Mouse (Mus musculus) embryo, embryonic 10 days (tissue): Measurements from ENCODE around the gene Tmc6.
A peak's percentile ranks its signal among the peaks of the same experiment; 100 is the strongest.

ENCODE experiments used
- DNase-seq: peaks from one replicate; pipeline ENCODE4 v3.0.0-alpha.2; 2015; ENCODE audit warnings: low spot score

The Tmc6 gene

GRCm38 (mm10) chr11:117755891-117756290 is 26.1 kb downstream of the Tmc6 start:
- no peak for DNase-seq

DNA sequence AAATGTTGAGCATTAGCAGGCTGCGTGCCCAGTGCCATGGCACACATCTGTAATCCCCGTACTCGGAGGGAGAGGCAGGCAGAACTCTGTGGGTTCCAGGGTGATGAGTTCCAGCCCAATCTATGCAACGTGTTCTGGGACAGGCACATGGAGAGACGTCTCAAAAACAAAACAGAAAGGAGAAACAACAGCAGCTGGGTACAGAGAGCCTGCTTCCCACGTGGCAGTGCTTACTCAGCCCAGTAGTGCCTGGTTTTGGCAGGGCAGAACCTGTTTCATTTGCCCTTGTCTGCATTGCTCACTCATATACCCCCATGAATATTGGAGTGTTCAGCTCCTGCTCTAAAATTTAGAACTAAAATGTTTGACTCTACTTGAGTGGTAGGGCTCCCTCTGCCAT is 30.5 kb downstream of the Tmc6 start:
- DNase-seq, result no peak

DNA sequence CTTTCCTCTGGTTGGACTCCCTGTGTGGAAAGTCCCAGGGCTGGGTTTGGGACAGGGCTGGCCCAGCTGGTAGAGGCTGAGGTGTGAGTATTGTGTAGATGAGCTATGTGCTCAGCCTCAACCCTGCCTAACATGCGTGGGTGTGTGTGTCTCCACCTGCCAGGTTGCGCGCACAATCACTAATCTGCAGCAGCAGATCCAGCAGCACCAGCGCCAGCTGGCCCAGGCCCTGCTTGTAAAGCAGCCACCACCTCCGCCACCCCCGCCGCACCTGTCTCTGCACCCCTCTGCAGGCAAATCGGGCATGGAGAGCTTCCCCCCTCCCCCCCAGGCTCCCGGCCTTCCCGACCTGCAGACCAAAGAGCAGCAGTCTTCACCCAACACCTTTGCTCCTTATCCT is 32.6 kb downstream of the Tmc6 start:
- DNase-seq, result no peak

- DNase-seq, result no peak
These were observed 33.4 kb downstream of the Tmc6 start for GRCm38 (mm10) chr11:117748628-117749027.

- DNase-seq, result peak; percentile 42
These were observed 38.5 kb downstream of the Tmc6 start for GRCm38 (mm10) chr11:117743454-117744030.

- no peak for DNase-seq
These were observed 39.3 kb downstream of the Tmc6 start for GRCm38 (mm10) chr11:117742715-117743114.

- no peak for DNase-seq
These were observed 39.8 kb downstream of the Tmc6 start for GRCm38 (mm10) chr11:117742243-117742642.

GRCm38 (mm10) chr11:117741128-117741527 is 40.9 kb downstream of the Tmc6 start:
- no peak for DNase-seq

GRCm38 (mm10) chr11:117738123-117738522 is 43.9 kb downstream of the Tmc6 start:
- no peak for DNase-seq

DNA sequence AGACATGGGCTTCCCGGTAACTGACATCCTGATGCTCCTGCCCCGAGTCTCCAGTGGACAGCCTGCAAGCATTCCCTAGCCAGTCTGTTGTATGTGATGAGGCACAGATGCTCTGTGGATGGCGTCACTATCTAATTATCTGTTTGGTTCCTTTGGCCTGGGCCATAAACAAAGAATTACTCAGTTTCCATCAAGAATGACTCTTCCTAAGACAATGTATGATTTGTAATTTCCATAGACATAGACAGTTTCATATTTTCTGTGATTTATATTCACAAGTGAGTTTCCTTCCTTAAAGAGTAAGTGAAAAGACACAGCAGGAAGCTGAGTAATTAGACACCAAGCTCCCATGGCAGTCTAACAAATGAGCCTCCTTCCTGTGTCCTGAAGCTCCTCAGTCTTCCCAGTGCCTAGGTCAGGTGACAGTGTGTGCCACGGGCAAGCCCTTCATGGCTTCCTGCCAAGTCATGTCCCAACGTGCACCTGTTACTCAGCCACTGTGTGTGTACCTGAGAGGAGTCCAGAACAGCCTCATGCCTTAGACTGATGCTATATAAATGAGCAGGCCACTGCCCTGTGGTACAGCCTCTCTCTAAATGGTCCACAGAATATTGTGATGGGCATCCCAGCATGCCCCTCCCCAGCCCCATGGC is 45.8 kb downstream of the Tmc6 start:
- DNase-seq, result peak; percentile 19

GRCm38 (mm10) chr11:117731470-117731869 is 50.5 kb downstream of the Tmc6 start:
- no peak for DNase-seq

GRCm38 (mm10) chr11:117730490-117730838 is 51.5 kb downstream of the Tmc6 start:
- DNase-seq, result no peak

DNA sequence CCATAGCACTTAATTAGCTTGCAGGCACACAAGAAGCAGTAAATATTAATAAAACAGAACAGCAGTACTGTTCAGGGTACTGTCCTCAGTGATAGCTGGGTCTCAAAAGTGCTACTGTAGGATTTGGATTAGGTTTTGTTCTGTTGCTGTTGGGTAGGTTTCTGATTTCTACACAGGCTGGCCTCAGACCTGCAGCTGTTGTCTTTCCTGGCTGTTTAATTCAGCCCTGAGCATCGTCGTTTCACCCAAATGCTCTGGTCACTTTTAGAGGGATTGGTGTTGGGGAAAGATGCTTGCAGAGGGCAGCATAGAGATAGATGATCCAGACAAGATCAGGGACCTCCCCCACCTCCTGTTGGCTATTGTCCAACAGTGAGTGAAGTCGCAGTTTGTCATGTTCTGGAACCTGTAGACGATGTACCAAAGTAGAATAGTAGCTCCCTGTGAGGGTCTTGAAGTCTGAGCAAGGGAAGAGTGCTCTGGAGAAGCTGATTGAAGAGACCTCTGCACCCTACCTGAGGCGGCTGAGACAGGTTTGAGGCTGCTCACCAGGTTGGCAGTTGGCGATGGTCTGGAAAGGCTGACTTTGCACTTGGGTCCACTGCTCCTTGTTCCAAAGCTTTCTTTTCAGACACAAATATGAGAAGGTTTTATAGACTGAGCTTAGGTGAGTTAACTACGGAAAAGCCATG is 52.1 kb downstream of the Tmc6 start:
- no peak for DNase-seq

GRCm38 (mm10) chr11:117729341-117729740 is 52.7 kb downstream of the Tmc6 start:
- no peak for DNase-seq

DNA sequence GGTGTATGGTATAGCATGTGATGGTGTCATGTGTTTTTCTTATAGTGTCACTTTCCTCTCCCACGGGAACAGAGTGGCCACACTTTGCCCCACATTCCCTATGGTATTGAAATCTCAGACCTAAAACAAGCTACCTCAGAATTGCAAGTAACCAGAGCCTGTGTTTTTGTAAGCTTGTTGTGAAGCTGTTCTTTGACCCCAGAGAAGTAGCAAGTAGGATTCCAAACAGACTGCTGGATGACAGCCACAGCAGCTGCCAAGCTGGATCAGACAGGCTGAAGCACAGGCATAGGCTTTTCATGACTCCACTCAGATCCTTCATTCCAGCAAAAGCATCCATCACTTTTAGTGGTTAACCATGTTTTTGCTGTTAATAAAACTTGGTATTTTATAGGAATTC is 53.2 kb downstream of the Tmc6 start:
- no peak for DNase-seq

DNA sequence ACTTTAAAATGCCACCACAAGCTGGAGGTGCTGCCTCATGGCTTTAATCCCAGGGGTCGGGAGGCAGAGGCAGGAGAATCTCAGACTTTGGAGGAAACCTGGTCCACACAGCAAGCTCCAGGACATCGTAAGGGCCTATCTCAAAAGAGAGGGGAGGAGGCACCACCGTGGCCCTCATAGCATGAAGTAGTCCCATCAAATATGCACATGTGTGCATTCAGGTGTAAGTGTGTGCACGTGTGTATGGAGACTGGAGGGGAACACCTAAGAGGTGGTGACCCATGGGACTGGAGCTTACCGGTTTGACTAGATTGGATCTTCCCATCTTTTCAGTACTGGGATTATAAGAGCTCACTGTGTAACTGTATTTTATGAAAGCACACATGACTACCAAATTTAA is 53.8 kb downstream of the Tmc6 start:
- no peak for DNase-seq

- DNase-seq, result no peak
These were observed 55.0 kb downstream of the Tmc6 start for GRCm38 (mm10) chr11:117727031-117727430.

DNA sequence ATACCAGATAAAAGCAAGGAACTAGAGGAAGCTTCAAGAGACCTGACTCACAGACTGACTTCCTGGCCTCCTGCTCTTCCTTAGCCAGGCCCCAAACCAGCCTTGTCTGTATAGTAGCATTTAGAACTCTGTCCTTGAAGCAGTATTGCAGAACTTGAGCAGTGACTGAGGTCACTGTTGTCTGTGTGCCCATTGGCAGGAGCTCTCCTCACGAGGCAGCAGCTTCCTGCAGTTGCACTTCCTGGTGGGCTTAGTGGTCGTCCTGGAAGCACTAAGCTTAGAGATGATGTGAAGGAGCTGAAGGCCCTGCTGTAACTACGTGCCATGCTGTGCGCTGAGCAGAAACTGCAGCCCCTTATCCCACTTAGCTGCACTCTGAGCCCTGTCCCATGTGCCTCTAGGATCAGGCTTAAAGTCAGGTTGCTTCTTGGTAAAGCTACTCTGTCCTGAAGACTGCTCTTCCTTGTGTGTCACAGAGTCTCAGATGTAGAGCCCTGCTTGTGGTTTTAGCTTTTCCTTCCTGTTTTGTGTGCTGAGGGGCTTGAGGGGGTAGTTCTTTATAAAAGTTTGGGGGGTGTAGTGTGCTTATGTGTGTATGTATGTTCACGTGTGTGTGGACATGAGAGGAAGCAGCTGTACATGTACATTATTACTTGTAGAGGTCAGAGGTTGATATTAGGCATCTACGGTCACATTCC is 57.2 kb downstream of the Tmc6 start:
- no peak for DNase-seq

DNA sequence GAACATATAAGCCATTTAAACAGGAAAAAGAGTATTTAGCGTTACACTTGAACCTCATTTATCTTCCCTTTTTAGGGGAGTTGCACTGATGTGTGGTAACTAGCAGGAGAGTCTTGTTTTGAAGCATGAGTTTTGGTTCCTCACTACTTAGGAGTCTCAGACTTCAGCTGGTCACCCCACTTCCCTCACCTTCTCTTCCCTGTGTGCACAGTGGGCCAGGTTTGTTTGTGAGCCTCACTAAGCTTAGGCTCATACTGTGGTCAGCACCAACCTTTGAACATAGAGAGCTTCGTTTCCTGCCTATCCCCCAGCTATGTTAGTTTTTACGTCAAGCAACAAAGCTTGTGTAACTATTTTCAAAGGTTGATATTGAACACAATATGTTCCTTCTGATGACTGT is 63.2 kb downstream of the Tmc6 start:
- no peak for DNase-seq
